Mouse (Mus musculus) megakaryocyte, embryonic 14.5 days (primary cell): ENCODE data around the gene Mbl1.

Experiments used
- FLI1 ChIP-seq: IDR thresholded peaks from 2 replicates; pipeline ENCODE4 v1.6.1; 2012; ENCODE audit warnings: low read length, inconsistent platforms, mixed read lengths
- GATA1 ChIP-seq: IDR thresholded peaks from 3 replicates; pipeline ENCODE4 v1.6.1; 2012; ENCODE audit warnings: mixed read lengths, low read length, inconsistent platforms, borderline replicate concordance

DNA sequence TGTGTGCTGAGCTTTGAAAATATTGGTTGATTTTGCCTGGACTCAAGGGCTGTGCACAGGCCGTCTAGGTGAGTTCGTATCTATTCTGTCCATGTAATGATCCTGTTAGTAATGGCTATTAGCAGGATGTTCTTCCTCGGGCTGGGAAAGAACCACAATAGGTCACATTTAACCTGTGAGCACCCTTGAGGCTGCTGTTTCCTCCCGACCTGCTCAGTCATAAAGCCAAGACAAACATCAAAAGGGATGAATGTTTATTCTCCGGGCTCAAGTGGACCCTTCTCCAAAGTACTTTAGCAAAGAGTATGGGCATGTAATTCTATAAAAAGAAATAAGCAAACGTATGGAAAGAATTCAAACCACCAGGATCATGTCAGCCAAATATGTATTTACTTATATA is 5.2 kb upstream of the Mbl1 start:
- no peak for TF ChIP-seq GATA1
- TF ChIP-seq FLI1 = no peak
